Mouse (Mus musculus) small intestine, adult 2 months (tissue): ENCODE results near the gene Rasa4.

Experiments used
- CTCF ChIP-seq: fragments of 200-500 bp; IDR thresholded peaks from 2 replicates; pipeline ENCODE4 v1.5.1; 2012; ENCODE audit warnings: low read depth, mild to moderate bottlenecking, control low read depth, inconsistent platforms, low read length, moderate library complexity, mixed read lengths; ENCODE audit not compliant: insufficient replicate concordance, insufficient read length; ENCODE audit errors: extremely low read depth
- POLR2A ChIP-seq: fragments of 200-500 bp; IDR thresholded peaks from 2 replicates; pipeline ENCODE4 v1.6.1; 2012; ENCODE audit warnings: low read depth, mild to moderate bottlenecking, control low read depth, inconsistent platforms, low read length, moderate library complexity

DNA sequence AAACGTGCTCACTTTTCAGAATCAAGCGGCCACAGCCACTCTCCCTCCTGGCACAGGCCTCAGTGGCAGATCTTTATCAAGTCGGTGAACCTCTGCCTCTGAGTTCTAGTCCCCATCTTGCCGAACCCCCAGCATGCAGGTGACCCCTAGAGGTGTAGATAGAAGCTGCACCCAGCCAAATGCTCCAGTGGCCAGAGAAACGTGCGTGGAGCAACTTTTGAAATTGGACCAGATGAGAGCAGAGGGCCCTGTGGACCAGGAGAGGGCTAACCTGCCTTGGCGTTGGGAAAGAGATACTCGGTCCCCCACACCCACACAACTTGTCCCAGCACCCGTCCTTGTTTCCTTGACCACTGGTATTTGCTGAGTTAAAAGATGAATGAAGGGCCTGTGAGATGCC, 38.3 kb upstream of the Rasa4 start:
- TF ChIP-seq CTCF (peak; percentile 48; the same call in 1 of the 2 replicates), POLR2A (no peak)
